Mouse (Mus musculus) thymus, adult 18-20 months (tissue): ENCODE data around the gene Cul5.

Experiments
- DNase-seq, 2 experiments: peaks; one replicate each; pipeline ENCODE4 v3.0.0; 2022; ENCODE audit warnings: mixed read lengths in 2 of 2

Gene Cul5

GRCm38 (mm10) chr9:53607192-53607591 is 62.6 kb downstream of the Cul5 start:
- no peak for DNase-seq

DNA sequence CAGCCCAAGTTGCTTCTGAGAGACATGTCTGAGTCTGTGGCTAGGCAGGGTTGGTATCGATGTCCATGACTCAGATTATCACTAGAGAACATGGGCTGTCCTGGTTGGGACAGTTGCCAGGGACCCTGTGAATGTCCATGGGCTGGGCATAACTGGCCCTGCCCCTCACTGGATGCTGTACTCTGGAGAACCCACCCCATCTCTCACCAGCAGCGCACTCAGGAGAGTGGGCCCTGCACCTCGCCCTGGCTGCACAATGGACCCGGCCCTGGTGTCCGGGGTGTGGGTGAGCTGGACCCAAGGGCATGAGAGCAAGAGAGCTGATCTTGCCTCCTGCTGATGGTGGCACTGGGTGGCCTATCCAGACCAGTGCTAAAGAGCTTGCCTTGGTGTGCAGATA is 64.9 kb downstream of the Cul5 start:
- DNase-seq: no peak

DNA sequence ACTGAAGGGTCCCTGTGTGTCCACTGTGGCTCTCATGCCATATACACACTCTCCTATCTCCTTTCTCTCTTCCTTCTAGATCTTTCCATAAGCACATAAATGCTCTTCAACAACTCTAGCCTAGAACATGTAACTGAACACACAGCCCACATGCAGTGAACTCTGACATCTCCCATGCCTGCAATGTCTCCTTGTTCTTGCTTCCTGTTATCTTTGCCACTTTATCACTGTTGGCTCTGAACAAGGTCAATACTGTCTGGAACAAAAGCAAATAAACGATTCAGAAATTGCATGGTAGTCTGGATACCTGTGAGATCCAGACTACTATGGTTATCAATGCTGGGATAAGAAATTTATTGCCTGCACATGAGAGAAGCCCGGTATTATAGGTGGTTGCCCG is 66.0 kb downstream of the Cul5 start:
- DNase-seq: no peak

GRCm38 (mm10) chr9:53603384-53603783 is 66.4 kb downstream of the Cul5 start:
- no peak for DNase-seq

GRCm38 (mm10) chr9:53601541-53601940 is 68.3 kb downstream of the Cul5 start:
- DNase-seq: no peak

GRCm38 (mm10) chr9:53598631-53599030 is 71.2 kb downstream of the Cul5 start:
- no peak for DNase-seq

DNA sequence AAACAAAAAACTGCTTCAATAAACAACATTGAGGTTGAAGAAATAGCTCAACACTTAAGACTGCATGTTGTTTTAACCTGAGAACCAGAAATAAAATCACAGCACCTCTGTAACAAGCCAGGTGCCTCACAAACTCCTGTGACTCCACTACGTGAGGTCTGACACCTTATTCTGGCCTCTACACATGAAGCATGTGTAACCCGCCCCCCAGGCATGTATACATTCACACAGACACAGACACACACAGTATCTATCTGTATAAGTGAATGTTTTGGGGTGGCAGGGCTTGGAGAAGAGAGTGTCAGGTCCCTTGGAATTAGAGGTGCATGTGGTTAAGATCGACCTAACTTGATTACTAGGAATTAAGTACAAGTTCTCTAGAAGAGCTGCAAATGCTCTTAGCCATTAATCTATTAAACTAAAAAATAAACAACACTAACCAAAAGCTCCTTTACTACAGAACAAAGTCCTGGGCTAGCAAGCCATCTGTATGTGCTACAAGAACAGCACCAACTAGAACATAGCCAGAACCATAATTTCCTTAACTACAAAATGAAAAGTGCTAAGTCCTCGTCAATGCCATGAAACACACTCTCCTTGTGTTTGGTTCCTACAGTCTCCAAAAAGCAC is 72.7 kb downstream of the Cul5 start:
- DNase-seq: no peak

DNA sequence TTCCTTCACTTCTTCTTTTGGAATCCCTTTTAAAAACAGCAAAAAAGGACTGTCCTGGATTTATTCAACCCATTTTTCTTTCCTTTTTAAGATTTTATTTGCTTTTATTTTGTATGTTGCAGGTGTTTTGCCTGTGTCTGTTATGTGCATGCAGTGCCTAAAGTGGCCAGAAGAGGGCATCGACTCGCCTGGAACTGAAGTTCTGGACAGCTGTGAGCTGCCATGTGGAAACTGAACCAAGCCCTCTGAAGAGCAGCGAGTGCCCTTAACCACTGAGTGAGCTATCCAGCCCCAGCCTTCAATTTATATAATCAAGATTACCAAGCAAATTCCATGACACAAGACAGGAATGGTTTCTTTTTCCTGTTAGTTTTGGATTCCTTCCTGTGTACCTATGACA is 75.0 kb downstream of the Cul5 start:
- peak; percentile 28 to 46 for DNase-seq

- DNase-seq: no peak
Observed at GRCm38 (mm10) chr9:53581870-53582269, 87.9 kb downstream of the Cul5 start.

DNA sequence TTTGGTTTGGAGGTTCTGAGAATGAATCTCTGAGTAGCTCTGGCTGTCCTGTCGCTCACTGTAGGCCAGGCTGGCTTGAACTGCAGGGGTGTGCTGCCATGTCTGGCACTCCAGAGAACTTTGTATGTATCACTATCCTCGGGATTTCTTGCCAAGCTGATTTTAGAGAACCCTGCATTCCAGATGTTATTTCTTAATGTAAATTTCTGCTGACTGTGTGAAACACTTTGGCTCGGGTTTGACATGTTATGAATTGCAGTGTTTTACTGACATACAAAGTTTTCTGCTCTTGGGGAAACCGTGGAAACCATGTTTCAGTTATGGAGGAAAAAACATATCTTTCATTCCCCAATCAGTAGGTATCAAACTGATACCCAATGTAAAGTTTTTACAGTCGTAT is 94.1 kb downstream of the Cul5 start:
- no peak for DNase-seq

- no peak for DNase-seq
Observed at GRCm38 (mm10) chr9:53572516-53573307, 97.1 kb downstream of the Cul5 start.

DNA sequence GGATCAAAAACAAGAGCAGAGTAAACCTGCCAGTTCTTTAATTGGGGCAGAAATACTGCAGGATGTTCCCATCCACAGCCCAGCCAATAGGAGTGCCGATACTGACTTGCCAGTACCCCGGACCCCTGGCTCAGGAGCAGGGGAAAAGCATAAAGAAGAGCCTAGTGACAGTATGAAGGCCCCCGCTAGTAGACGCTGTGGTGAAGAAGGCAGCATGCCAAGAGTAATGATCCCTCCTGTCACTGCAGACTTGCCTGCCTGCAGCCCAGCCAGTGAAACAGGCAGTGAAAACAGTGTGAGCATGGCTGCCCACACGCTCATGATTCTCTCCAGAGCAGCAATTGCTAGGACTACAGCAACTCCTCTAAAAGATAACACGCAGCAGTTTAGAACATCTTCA is 99.2 kb downstream of the Cul5 start:
- DNase-seq: no peak
